Mouse (Mus musculus): Measurements from ENCODE around the gene Fstl5. TPM values are rescaled to one million over a fixed set of nuclear protein-coding genes. Genes with fewer than 3 reads are reported as not detected.
"Not testable (repeated sequence)": the region's sequence is repeated elsewhere in the genome, so short reads cannot be mapped to it uniquely, and the experiment has no call there.

Gene Fstl5
- total RNA-seq, 2 experiments from 2014 or later: not detected

- intact Hi-C loops (cut with DNase I; ENCODE audit: low total_unique reads): no loop called here
- no peak for DNase-seq
Measured at GRCm38 (mm10) chr3:76468147-76468546, 394.1 kb downstream of the Fstl5 start.

GRCm38 (mm10) chr3:76507891-76508290 lies 433.8 kb downstream of the Fstl5 start:
- DNase-seq; intact Hi-C loops (cut with DNase I; ENCODE audit: low total_unique reads): not testable (repeated sequence)

GRCm38 (mm10) chr3:76508811-76509210 lies 434.7 kb downstream of the Fstl5 start:
- intact Hi-C loops (cut with DNase I; ENCODE audit: low total_unique reads): no loop called here
- no peak for DNase-seq

DNA sequence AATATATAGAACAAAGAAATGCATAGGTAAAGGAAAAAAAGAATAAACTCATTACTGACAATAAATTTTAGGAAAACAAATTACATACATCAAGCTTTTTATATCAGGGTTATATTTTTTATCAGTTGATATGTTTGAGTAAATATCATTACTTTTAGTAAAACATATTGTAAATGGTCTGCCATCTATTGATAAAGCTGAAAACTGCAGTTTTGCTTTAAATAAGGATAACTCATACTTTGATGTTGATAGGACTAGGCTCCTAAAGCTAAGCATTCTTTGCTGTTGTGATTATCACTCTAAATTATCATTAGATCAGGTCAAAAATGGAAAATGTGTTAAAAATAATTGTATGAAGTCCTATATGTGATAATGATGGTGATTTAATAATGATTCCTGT lies 493.3 kb downstream of the Fstl5 start:
- DNase-seq: no peak
- intact Hi-C loops (cut with DNase I; ENCODE audit: low total_unique reads): no loop called here

DNA sequence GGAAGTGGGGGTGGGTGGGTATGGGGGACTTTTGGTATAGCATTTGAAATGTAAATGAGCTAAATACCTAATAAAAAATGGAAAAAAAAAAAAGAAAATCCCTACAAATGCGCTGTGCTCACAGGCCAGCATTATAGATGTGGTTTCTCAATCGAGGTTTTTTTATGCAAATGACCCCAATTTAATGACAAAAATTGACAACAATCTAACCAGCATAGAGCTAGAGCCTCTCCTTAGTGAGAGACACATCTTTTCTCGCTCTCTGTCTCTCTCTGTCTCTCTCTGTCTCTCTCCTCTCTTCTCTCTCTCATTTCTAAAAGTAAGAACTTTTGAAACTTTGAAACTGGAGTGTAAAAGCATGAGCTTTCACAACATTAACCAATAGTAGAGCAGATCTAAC lies 498.4 kb downstream of the Fstl5 start:
- intact Hi-C loops (cut with DNase I; ENCODE audit: low total_unique reads): no loop called here
- DNase-seq: no peak

GRCm38 (mm10) chr3:76572920-76573541 lies 499.0 kb downstream of the Fstl5 start:
- intact Hi-C loops (cut with DNase I; ENCODE audit: low total_unique reads): no loop called here

GRCm38 (mm10) chr3:76593148-76593547 lies 519.1 kb downstream of the Fstl5 start:
- intact Hi-C loops (cut with DNase I; ENCODE audit: low total_unique reads): no loop called here
- no peak for DNase-seq

More at GRCm38 (mm10) chr3:76572920-76573541, 499.0 kb downstream of the Fstl5 start:
- DNase-seq: no peak

DNA sequence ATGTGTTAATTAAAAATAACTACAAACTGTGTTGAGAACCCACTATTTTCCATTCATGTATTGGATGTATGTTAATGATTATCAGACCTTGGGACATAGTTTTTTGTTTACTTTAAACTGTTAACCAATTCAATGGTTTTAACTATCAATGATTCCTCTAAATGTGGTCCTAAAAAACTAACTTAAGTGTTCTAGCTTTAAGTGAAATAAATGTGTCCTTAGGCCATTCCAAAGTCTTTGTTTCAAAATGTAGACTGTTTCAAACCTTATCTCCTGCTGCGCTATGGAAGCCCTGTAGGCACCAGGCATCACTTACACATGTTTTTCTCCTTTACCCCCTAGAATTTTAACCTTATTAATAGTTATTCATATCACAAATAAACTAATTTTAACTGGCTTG lies 546.0 kb downstream of the Fstl5 start:
- intact Hi-C loops (cut with DNase I; ENCODE audit: low total_unique reads): no loop called here
- no peak for DNase-seq

- DNase-seq: no peak
- intact Hi-C loops (cut with DNase I; ENCODE audit: low total_unique reads): no loop called here
Measured at GRCm38 (mm10) chr3:76654243-76654642, 580.2 kb downstream of the Fstl5 start.

- DNase-seq: no peak
- intact Hi-C loops (cut with DNase I; ENCODE audit: low total_unique reads): no loop called here
Measured at GRCm38 (mm10) chr3:76670859-76671258, 596.8 kb downstream of the Fstl5 start.

- intact Hi-C loops (cut with DNase I; ENCODE audit: low total_unique reads): no loop called here
- DNase-seq: no peak
Measured at GRCm38 (mm10) chr3:76676006-76676405, 601.9 kb downstream of the Fstl5 start.

DNA sequence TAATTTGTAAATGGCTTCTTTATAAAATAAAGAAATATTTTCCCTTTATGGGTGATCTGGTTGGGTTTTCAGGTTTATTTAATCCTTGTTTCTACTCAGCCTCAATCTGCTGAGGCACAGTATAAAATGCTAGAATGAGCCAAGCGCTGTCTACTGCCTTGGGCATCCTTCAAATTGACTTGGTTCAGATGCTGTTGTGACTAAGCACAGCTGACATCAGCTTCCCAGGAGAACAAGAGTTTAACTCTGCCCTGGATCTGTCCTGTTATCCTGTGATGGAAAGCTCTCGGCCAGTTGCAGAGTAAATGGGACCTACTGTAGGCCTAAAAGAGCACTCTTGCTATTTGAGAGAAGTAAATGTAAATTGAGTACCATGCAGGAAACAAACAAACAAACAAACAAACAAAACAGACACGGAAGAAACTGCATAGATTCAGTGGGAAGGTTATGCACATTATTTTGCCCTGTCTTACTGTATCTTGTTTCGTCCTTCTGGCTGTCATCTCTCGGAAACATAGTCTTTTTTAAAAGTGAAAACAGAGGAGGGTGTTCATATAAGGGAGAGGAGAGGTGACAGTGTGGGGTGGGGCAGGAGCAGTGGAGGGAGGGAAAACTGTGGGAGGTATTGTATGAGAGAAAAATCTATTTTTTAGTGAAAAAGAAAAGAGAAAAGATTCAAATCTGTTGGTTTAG lies 605.9 kb downstream of the Fstl5 start:
- DNase-seq: no peak
- intact Hi-C loops (cut with DNase I; ENCODE audit: low total_unique reads): no loop called here

DNA sequence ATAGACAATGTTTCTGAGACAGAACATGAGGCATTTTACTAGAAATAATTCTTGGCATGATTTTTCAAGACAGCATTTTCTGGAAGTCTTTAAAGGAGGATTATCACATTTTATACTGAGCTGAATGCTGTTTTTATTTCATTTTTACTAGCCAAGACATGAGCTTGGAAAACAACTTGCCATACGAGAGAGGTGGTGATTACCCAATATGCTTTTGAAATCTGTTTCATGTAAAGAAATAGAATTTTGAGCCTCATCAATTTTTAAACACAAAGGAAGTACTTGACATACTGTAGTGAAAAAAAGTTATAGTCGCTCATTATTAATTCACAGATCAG lies 606.4 kb downstream of the Fstl5 start:
- intact Hi-C loops (cut with DNase I; ENCODE audit: low total_unique reads): no loop called here
- DNase-seq: no peak

GRCm38 (mm10) chr3:76697134-76697629 lies 623.1 kb downstream of the Fstl5 start:
- DNase-seq: no peak
- intact Hi-C loops (cut with DNase I; ENCODE audit: low total_unique reads): no loop called here

GRCm38 (mm10) chr3:76739221-76739620 lies 665.2 kb downstream of the Fstl5 start:
- DNase-seq: no peak
- intact Hi-C loops (cut with DNase I; ENCODE audit: low total_unique reads): no loop called here

Other genes starting within 250 kb of the Fstl5 start
- 10 to 100 TPM; 22.9 to 31.1 TPM for gene Golim4, start 117.3 kb upstream of the Fstl5 start, total RNA-seq (2021)

Data from gastrocnemius, postnatal 14 days (tissue).